Mouse (Mus musculus) lung, embryonic 14.5 days (tissue): ENCODE measurements at regions not wholly inside any gene's neighbourhood (a gene's known extent, or its start where the extent isn't known, plus 50 kb on each side); places are given as distances from the start of the nearest gene placed in this dataset.

Source experiments
- ATAC-seq: fragments of 200-750 bp; cut with Nextera tagmentation; 2 replicates; pipeline ENCODE4 v1.8.0; 2017; ENCODE audit warnings: mild to moderate bottlenecking, moderate TSS enrichment, moderate library complexity; ENCODE audit not compliant: insufficient read depth
- DNase-seq: peaks from one replicate; pipeline ENCODE4 v3.0.0-alpha.2; 2015
- H3K27ac ChIP-seq: fragments of 300-500 bp; sonication (generic); 2 replicates; pipeline ENCODE4 v1.5.1; 2014; ENCODE audit warnings: low read depth, mild to moderate bottlenecking, moderate library complexity
- H3K27me3 ChIP-seq: fragments of 300-500 bp; sonication (generic); 2 replicates; pipeline ENCODE4 v1.6.1; 2014; ENCODE audit warnings: low read length, control low read depth; ENCODE audit not compliant: insufficient read depth
- H3K36me3 ChIP-seq: fragments of 300-500 bp; sonication (generic); 2 replicates; pipeline ENCODE4 v1.6.1; 2014; ENCODE audit warnings: control low read depth; ENCODE audit not compliant: insufficient read depth
- H3K4me1 ChIP-seq: fragments of 300-500 bp; sonication (generic); 2 replicates; pipeline ENCODE4 v1.6.1; 2014; ENCODE audit warnings: antibody characterized with exemption, control low read depth; ENCODE audit not compliant: insufficient read depth
- H3K4me2 ChIP-seq: fragments of 300-500 bp; sonication (generic); 2 replicates; pipeline ENCODE4 v1.6.1; 2014; ENCODE audit warnings: mild to moderate bottlenecking
- H3K4me3 ChIP-seq: fragments of 300-500 bp; sonication (generic); 2 replicates; pipeline ENCODE4 v1.5.1; 2014; ENCODE audit warnings: low read depth, low read length
- H3K9ac ChIP-seq: fragments of 300-500 bp; sonication (generic); 2 replicates; pipeline ENCODE4 v1.6.1; 2014
- H3K9me3 ChIP-seq: fragments of 300-500 bp; sonication (generic); 2 replicates; pipeline ENCODE4 v1.6.1; 2016; ENCODE audit warnings: low read depth, low read length, control low read depth
- CTCF ChIP-seq: IDR thresholded peaks from 2 replicates; pipeline ENCODE4 v1.5.1; 2016; ENCODE audit warnings: antibody characterized with exemption, low read depth
- WGBS: fragments of 180-500 bp; shearing (Covaris S2); extraction: QIAGEN DNeasy Blood & Tissue Kit; methylation state at CpG from one replicate; pipeline ENCODE4 v1.1.7; 2014; 5-methylcytosine and 5-hydroxymethylcytosine counted together

GRCm38 (mm10) chr6:51172856-51173619 is 259.4 kb upstream of the Nfe2l3 start:
- Histone ChIP-seq H3K4me3 (peak overlapping the region; percentile 36), H3K36me3 (no peaks in the 10 kb centered on the region), H3K9ac (peak overlapping the region; percentile 21; the same call in 1 of the 2 replicates), H3K27me3 (peaks cover 46% of the 10 kb centered on the region), H3K4me1 (peaks cover 8% of the 10 kb centered on the region; the same call in 1 of the 2 replicates), H3K4me2 (peak overlapping the region; percentile 71), H3K9me3 (no peaks in the 10 kb centered on the region), H3K27ac (peak overlapping the region; percentile 80)
- peak; percentile 97 for DNase-seq
- under 1% methylated on average over 25 of the region's 25 CpGs for WGBS
- peak; percentile 86 for ATAC-seq
- 0 out of 2 replicates have a peak, but pooled peaks have one; percentile 20 for TF ChIP-seq CTCF

GRCm38 (mm10) chr6:51173620-51174442 is 258.6 kb upstream of the Nfe2l3 start:
- ATAC-seq (no peak), DNase-seq (peak; percentile 22)
- TF ChIP-seq CTCF = no peak
- no peaks in the 10 kb centered on the region for H3K9me3 ChIP-seq
- H3K27me3 ChIP-seq = peaks cover 46% of the 10 kb centered on the region
- WGBS = 4% methylated on average over 28 of the region's 28 CpGs
- H3K27ac ChIP-seq = peak overlapping the region; percentile 80
- no peaks in the 10 kb centered on the region for H3K36me3 ChIP-seq
- H3K9ac ChIP-seq = peak overlapping the region; percentile 36
- H3K4me2 ChIP-seq = peak overlapping the region; percentile 71
- H3K4me3 ChIP-seq = peak overlapping the region; percentile 36
- H3K4me1 ChIP-seq = peaks cover 8% of the 10 kb centered on the region; the same call in 1 of the 2 replicates

DNA sequence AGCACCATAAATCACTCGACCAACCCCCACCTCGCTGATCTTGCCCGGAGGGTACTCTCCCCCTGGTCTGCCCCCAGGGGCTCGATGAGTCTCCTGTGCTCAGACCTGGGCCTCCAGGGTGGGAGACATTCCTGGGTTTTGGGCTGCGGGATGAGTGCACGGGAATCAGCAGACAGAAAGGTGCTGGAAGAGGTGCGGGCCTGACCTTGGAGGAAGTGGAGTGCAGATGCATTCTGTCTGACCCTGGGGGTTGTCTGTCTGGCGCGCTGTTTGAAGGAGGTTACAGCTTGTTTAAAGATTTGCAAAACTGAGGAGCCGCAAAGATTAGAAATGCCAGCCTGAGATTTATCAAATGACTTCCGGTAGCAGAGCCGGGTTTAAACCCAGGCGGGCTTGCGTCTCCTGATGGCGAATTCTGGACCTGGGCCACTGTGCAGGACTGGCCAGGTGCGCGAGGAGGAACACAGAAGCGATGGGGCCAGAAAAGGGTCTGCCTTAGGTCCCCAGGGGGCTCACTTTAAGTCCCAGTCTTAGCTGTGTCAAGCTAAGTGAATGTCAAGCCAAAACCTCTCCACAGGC is 257.9 kb upstream of the Nfe2l3 start:
- no peak for TF ChIP-seq CTCF
- ATAC-seq (no peak), DNase-seq (peak; percentile 33)
- peaks cover 8% of the 10 kb centered on the region; the same call in 1 of the 2 replicates for H3K4me1 ChIP-seq
- H3K9me3 ChIP-seq = no peaks in the 10 kb centered on the region
- peaks cover 46% of the 10 kb centered on the region for H3K27me3 ChIP-seq
- H3K27ac ChIP-seq = no peak overlapping the region
- 10% methylated on average over 18 of the region's 18 CpGs for WGBS
- H3K4me2 ChIP-seq = peak overlapping the region; percentile 71
- no peak overlapping the region for H3K9ac ChIP-seq
- no peaks in the 10 kb centered on the region for H3K36me3 ChIP-seq
- H3K4me3 ChIP-seq = peak overlapping the region; percentile 36

DNA sequence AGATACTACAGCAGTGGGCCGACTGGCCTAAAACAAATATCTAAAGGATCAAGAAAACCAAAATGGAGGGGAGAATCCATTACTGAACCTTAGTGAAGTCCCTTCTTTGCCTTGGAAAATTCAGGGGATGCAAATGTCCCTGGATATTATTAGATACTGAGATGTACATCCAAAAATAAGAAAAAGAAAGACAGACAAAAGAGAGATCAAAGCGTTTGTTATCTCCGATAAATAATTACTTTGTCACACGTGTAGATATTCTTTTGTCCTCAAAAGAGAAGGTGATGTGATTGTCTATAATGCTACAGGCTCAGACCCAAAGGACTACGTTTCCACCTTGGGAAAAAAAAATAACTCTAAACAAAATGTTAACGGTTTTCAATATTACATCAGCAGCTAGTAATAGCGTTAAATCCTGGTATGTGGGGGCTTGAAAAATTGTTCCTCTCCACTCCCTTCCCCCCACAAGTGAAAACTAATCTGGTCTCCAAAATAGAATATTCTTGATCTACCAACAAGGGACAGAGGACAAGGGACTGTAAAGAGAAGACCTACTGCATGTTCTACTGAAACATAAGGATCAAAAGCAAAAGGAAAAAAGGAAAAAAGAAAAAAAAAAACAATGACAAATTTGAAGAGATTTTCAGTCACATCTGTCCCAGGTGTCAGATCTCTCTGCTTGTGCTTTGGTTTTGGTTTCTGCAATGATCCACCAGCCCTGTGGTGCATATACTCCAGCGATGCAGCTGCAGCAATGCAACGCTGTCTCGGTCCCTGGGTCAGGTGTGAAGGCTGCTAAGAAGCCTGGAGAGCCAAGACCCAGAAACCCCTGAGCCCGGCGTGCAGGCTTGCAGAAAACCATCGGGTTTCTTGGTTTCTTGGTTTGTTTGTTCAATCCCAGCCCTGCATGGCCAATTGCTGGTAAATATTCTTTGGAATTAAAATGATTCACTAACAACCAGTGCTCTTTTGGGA is 256.6 kb upstream of the Nfe2l3 start:
- TF ChIP-seq CTCF = no peak
- Histone ChIP-seq H3K4me1 (peaks cover 5% of the 10 kb centered on the region; the same call in 1 of the 2 replicates), H3K27ac (no peak overlapping the region), H3K27me3 (peaks cover 56% of the 10 kb centered on the region), H3K4me3 (no peak overlapping the region), H3K36me3 (no peaks in the 10 kb centered on the region), H3K9ac (no peak overlapping the region), H3K4me2 (no peak overlapping the region), H3K9me3 (no peaks in the 10 kb centered on the region)
- no peak for ATAC-seq
- WGBS = 29% methylated on average over 13 of the region's 13 CpGs
- DNase-seq = peak; percentile 7

- Histone ChIP-seq H3K27me3 (peaks cover 66% of the 10 kb centered on the region), H3K4me2 (no peak overlapping the region), H3K4me1 (peaks cover 5% of the 10 kb centered on the region; the same call in 1 of the 2 replicates), H3K9ac (no peak overlapping the region), H3K27ac (no peak overlapping the region), H3K4me3 (no peak overlapping the region), H3K9me3 (no peaks in the 10 kb centered on the region), H3K36me3 (no peaks in the 10 kb centered on the region)
- 16% methylated on average over 6 of the region's 6 CpGs for WGBS
- DNase-seq (peak; percentile 7), ATAC-seq (no peak)
- no peak for TF ChIP-seq CTCF
Observed at GRCm38 (mm10) chr6:51176791-51177433, 255.6 kb upstream of the Nfe2l3 start.

GRCm38 (mm10) chr6:51177701-51178060 is 254.8 kb upstream of the Nfe2l3 start:
- H3K9ac ChIP-seq = no peak overlapping the region
- H3K27ac ChIP-seq = no peak overlapping the region
- H3K4me3 ChIP-seq = peak overlapping the region; percentile 27
- peak overlapping the region; percentile 61 for H3K4me2 ChIP-seq
- TF ChIP-seq CTCF = no peak
- no peaks in the 10 kb centered on the region for H3K36me3 ChIP-seq
- DNase-seq (peak; percentile 34), ATAC-seq (no peak)
- peaks cover 5% of the 10 kb centered on the region; the same call in 1 of the 2 replicates for H3K4me1 ChIP-seq
- H3K9me3 ChIP-seq = no peaks in the 10 kb centered on the region
- H3K27me3 ChIP-seq = peaks cover 72% of the 10 kb centered on the region
- 1% methylated on average over 14 of the region's 14 CpGs for WGBS
